Mouse (Mus musculus) thymus, adult 2 months (tissue): Measurements from ENCODE around the gene Ttbk2. TPM values are rescaled to one million over a fixed set of nuclear protein-coding genes. Genes with fewer than 3 reads are reported as not detected.

Experiments used
- DNase-seq: peaks from one replicate; pipeline ENCODE4 v3.0.0; 2021
- H3K27ac ChIP-seq: fragments of 200-500 bp; 2 replicates; pipeline ENCODE4 v1.5.1; 2012; ENCODE audit warnings: low read length, control low read depth; ENCODE audit not compliant: control insufficient read depth, insufficient read depth
- H3K27me3 ChIP-seq: fragments of 200-500 bp; 2 replicates; pipeline ENCODE4 v1.6.1; 2012; ENCODE audit warnings: mild to moderate bottlenecking, low read length, moderate library complexity, mixed read lengths; ENCODE audit not compliant: control insufficient read depth, insufficient read depth
- H3K36me3 ChIP-seq: fragments of 200-500 bp; 2 replicates; pipeline ENCODE4 v1.6.1; 2012; ENCODE audit warnings: mild to moderate bottlenecking, low read length, moderate library complexity; ENCODE audit not compliant: control insufficient read depth, insufficient read depth
- H3K4me1 ChIP-seq: fragments of 200-500 bp; replicated peaks from 2 replicates; pipeline ENCODE4 v1.6.1; 2012; ENCODE audit warnings: low read length; ENCODE audit not compliant: control insufficient read depth, insufficient read depth
- H3K4me3 ChIP-seq: fragments of 200-500 bp; 2 replicates; pipeline ENCODE4 v1.5.1; 2012; ENCODE audit warnings: mild to moderate bottlenecking, low read length, control low read depth, moderate library complexity; ENCODE audit not compliant: control insufficient read depth, insufficient read depth
- CTCF ChIP-seq: fragments of 200-500 bp; IDR thresholded peaks from 2 replicates; pipeline ENCODE4 v1.5.1; 2012; ENCODE audit warnings: mild to moderate bottlenecking, control low read depth, low read length, moderate library complexity, borderline replicate concordance; ENCODE audit not compliant: control insufficient read depth, poor library complexity, insufficient read depth; ENCODE audit errors: extremely low read depth
- POLR2A ChIP-seq: fragments of 200-500 bp; IDR thresholded peaks from 2 replicates; pipeline ENCODE4 v1.6.1; 2012; ENCODE audit warnings: mild to moderate bottlenecking, low read length, control low read depth, moderate library complexity; ENCODE audit not compliant: control insufficient read depth, poor library complexity, insufficient read depth; ENCODE audit errors: extremely low read depth
- WGBS: fragments of 180-500 bp; shearing (Covaris S2); methylation state at CpG from one replicate; pipeline ENCODE4 v1.1.7; 2018; 5-methylcytosine and 5-hydroxymethylcytosine counted together
- polyA plus RNA-seq: library from polyadenylated mRNA; depleted of rRNA; stranded (reverse); fragments of >200 nt; gene quantifications from 2 replicates; pipeline ENCODE4 v1.2.3, GENCODE M21; 2012; rRNA removed

The Ttbk2 gene
- polyA plus RNA-seq: 5.1 and 7.1 TPM in 2 replicates

DNA sequence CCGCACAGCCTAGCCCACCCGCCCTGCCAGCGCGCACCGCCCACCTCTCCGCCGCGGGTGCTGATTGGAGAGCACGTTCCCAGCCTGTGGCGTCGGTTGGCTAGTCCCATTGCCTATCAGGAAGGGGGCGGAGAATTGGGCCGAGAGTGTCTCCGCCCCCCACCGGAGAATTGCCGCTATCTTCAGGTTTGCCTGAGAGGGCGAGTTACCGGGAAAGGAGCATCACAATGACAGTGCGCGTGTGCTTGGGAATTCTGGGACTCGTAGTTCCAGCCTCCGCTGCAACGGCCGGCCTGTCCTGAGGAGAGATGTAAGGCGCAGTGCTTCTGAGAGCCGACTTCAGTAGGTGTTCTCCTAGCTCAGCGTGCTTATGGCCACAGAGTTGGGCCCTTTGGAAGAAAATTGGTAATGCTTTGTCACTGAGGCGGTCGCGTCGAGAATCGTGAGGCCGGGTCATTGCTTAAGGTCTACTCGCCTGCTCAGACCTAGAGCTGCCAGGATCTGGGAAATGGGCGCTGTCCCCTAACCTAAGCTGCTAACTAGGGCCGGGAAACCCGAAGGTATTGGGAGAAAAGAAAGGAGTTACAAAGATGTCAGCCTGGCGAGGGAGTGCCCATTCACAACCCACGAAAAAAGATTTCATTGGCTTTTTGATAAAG is at the start of gene Ttbk2:
TSS of gene Ttbk2 (minus strand) at position 181 of the 659 bp plus-strand sequence.
- Histone ChIP-seq H3K4me1 (peaks cover 13% of the 10 kb centered on the region), H3K36me3 (no peaks in the 10 kb centered on the region), H3K4me3 (peak within 1 kb of the TSS; percentile 64), H3K27me3 (no peaks in the 10 kb centered on the region), H3K27ac (no peak within 1 kb of the TSS)
- DNase-seq: peak; percentile 97
- peak; percentile 57; the same call in 1 of the 2 replicates for TF ChIP-seq CTCF
- peak; percentile 35; the same call in 1 of the 2 replicates for TF ChIP-seq POLR2A
- 3% methylated on average over 39 of the region's 39 CpGs for WGBS

DNA sequence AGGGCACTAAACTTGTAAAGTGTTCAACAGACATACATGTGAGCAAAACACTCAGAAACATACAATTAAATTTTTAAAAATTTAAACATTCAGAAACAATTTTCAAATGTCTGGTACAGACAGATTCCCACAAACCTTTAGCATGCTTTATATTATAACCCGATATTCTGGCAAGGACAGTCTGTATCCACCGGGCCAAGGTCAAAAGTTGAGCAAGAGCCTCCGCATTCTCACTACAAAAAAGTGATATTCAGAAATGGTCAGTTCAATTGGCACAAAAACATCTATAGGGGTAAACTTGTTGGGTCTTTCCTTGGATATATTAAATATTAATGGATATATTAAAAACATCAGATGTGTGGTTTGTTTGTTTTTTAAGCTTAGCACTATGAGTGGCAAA is 46.0 kb upstream of the Ttbk2 start:
- Histone ChIP-seq H3K4me1 (no peaks in the 10 kb centered on the region), H3K4me3 (no peak overlapping the region), H3K27me3 (no peaks in the 10 kb centered on the region), H3K36me3 (peaks cover 68% of the 10 kb centered on the region), H3K27ac (no peak overlapping the region)
- no peak for DNase-seq
- WGBS: 98% methylated on average over 3 of the region's 3 CpGs
- TF ChIP-seq POLR2A (no peak), CTCF (no peak)

- no peak for DNase-seq
- peaks cover 27% of the 10 kb centered on the region for H3K36me3 ChIP-seq
- H3K4me1 ChIP-seq: no peaks in the 10 kb centered on the region
- no peak for TF ChIP-seq CTCF
- TF ChIP-seq POLR2A: no peak
- no peak overlapping the region for H3K4me3 ChIP-seq
- no peaks in the 10 kb centered on the region for H3K27me3 ChIP-seq
- no peak overlapping the region for H3K27ac ChIP-seq
- WGBS: 43% methylated on average over 5 of the region's 5 CpGs
Observed at GRCm38 (mm10) chr2:120887601-120888000, 37.2 kb upstream of the Ttbk2 start.

GRCm38 (mm10) chr2:120873192-120873591 is 22.8 kb upstream of the Ttbk2 start:
- Histone ChIP-seq H3K4me3 (no peak overlapping the region), H3K27me3 (no peaks in the 10 kb centered on the region), H3K36me3 (peaks cover 52% of the 10 kb centered on the region), H3K27ac (no peak overlapping the region), H3K4me1 (no peaks in the 10 kb centered on the region)
- WGBS: 93% methylated on average over 2 of the region's 2 CpGs
- TF ChIP-seq CTCF (no peak), POLR2A (no peak)
- no peak for DNase-seq

DNA sequence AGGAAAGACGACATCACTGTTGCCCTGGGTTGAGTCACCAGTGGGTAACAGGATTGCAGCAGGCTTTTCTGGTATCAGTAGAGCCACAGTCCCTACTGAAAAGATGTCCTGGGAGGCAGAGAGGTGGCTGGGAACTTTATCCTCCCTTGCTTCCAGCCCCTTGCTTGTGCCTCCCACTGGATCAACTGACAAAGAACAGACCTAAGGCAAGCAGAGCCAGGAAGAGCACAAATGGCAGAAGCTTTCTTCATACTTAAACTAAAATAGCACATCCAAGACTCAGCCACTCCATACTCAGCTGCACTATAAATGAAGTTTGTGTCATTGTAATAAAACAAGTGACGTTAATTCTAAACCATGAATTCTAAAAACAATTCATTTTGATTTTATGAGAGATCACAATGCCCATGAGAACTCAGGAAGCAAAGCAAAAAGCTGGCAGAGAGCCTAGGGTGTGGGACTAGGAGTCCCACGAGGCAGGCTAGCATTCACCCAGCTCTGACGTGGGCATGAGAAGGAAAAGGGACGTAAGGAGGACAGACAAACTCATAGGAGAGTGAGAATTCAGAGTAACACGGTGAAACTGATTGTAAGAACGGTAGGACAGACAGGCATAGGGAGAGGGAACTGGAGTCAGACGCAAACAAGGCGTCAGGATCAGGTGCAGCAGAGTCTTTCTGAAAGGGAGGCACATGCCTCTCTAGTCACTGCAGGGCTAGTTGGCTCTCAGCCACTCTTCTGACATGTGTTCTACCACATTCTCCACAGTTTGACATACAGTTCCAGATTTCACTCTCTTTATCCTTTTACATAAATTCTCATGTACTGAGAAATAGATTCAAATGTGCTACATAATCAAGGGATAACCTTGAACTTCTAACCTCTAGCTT is 21.3 kb upstream of the Ttbk2 start:
- H3K27ac ChIP-seq: no peak overlapping the region

DNA sequence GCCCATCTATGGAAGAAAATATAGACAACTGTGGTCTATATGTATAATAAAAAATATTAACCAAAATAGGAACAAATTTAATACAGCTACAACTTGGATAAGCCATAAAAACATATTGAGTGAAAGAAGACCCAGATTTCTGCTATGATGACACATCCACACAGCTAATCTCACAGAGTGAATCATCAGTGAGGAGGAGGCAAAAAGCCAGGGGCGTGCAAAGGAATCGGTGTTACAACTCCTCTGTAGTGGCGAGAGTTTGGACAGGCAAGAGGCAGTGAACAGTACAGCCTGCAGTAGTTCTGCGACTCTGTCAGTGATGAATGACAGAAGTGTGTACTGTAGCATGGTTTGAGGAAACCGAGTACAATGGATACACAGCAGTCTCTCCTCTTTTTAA is 16.9 kb upstream of the Ttbk2 start:
- Histone ChIP-seq H3K4me3 (no peak overlapping the region), H3K27me3 (no peaks in the 10 kb centered on the region), H3K36me3 (peaks cover 50% of the 10 kb centered on the region), H3K4me1 (no peaks in the 10 kb centered on the region), H3K27ac (no peak overlapping the region)
- WGBS: 95% methylated on average over 5 of the region's 5 CpGs
- DNase-seq: no peak
- no peak for TF ChIP-seq CTCF
- no peak for TF ChIP-seq POLR2A

More for the DNA sequence above, 21.3 kb upstream of the Ttbk2 start:
- no peak overlapping the region for H3K4me3 ChIP-seq
- DNase-seq: no peak
- H3K4me1 ChIP-seq: no peaks in the 10 kb centered on the region
- H3K36me3 ChIP-seq: peaks cover 52% of the 10 kb centered on the region
- TF ChIP-seq CTCF (no peak), POLR2A (no peak)
- 90% methylated on average over 9 of the region's 9 CpGs for WGBS
- no peaks in the 10 kb centered on the region for H3K27me3 ChIP-seq
